Mouse (Mus musculus): ENCODE results near the gene Papola. TPM values are rescaled to one million over a fixed set of nuclear protein-coding genes. Genes with fewer than 3 reads are reported as not detected.

Papola gene
- polyA plus RNA-seq, 1 experiment from 2014 or later, result 167 TPM

DNA sequence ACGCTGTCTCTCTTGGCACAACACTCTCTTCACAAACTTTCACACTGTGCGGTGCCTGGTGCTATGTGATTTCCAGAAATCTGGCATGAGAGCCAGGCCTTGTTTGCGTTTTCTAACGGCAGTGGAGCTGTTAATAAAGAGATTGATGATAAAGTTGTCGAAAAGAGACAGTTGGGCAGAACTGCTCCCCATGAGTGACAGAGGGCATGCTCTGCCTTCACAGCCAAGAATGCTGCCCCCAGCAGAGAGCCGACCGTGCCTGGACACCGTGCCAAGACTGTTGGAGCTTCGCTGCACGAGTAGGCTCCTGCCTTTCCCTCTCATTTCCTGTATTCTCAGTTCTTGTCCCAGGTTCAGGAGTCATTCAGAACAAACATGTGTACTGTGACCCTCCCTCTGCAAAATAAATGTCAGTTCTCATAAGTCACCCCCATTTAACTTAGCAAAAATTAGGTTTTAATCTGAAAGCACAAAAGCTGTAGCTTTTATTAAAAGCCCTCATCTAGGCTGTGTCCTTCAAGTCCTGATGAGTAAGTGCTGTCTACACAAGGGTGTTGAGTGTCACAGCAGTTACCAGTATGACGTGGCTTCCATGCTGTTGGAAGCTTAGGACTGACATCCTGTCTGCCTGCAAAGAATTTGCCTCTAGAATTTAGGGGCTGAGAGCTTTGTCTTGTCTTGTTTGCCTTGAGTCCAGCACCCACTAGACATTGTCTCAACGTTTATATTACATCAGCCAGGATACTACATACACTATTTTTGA is 58.9 kb downstream of the Papola start:
- no peaks in the 10 kb centered on the region for H3K4me1 ChIP-seq (ENCODE audit: control insufficient read depth, insufficient read depth, low read length)
- no peak overlapping the region for H3K4me2 ChIP-seq (ENCODE audit: low read depth, low read length)
- WGBS, result 65% methylated on average over 12 of the region's 12 CpGs
- H3K27ac ChIP-seq (ENCODE audit: low read length), result no peak overlapping the region
- ATAC-seq (ENCODE audit: insufficient read depth, low FRiP score), result no peak
- H3K9me3 ChIP-seq (replicated peaks; ENCODE audit: control insufficient read depth, low read length), result no peaks in the 10 kb centered on the region
- no peaks in the 10 kb centered on the region for H3K27me3 ChIP-seq (ENCODE audit: control insufficient read depth, insufficient read depth, low read length)
- no peak overlapping the region for H3K9ac ChIP-seq (ENCODE audit: low read length)
- H3K36me3 ChIP-seq (ENCODE audit: control insufficient read depth, insufficient read depth, low read length), result peaks cover 5% of the 10 kb centered on the region; the same call in 1 of the 2 replicates
- H3K4me3 ChIP-seq (replicated peaks; ENCODE audit: low read length), result no peak overlapping the region

GRCm38 (mm10) chr12:105844406-105844805 is 59.9 kb downstream of the Papola start:
- H3K27ac ChIP-seq (ENCODE audit: low read length), result no peak overlapping the region
- H3K9me3 ChIP-seq (replicated peaks; ENCODE audit: control insufficient read depth, low read length), result no peaks in the 10 kb centered on the region
- H3K27me3 ChIP-seq (ENCODE audit: control insufficient read depth, insufficient read depth, low read length), result no peaks in the 10 kb centered on the region
- 92% methylated on average over 4 of the region's 4 CpGs for WGBS
- no peak overlapping the region for H3K4me2 ChIP-seq (ENCODE audit: low read depth, low read length)
- no peaks in the 10 kb centered on the region for H3K4me1 ChIP-seq (ENCODE audit: control insufficient read depth, insufficient read depth, low read length)
- H3K9ac ChIP-seq (ENCODE audit: low read length), result no peak overlapping the region
- peaks cover 5% of the 10 kb centered on the region; the same call in 1 of the 2 replicates for H3K36me3 ChIP-seq (ENCODE audit: control insufficient read depth, insufficient read depth, low read length)
- no peak overlapping the region for H3K4me3 ChIP-seq (replicated peaks; ENCODE audit: low read length)
- no peak for ATAC-seq (ENCODE audit: insufficient read depth, low FRiP score)

DNA sequence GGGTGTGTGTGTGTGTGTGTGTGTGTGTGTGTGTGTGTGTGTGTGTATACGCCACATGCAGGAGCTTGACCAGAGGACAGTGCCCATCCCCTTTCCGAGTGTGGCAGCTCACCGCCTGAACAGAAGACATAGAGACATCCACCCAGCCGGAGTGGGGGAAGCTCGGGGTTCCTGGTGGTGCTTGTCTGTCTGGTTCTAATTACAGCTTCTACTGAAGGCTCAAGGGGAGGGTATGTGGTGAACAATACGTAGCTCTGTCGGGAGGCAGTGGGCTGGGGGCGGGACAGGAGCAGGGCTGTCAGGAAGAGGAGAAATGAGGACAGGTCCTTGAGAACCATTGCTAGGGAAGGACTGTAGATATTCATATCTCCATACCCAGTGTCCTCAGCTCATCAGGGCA is 64.6 kb downstream of the Papola start:
- no peak overlapping the region for H3K9ac ChIP-seq (ENCODE audit: low read length)
- no peaks in the 10 kb centered on the region for H3K4me1 ChIP-seq (ENCODE audit: control insufficient read depth, insufficient read depth, low read length)
- no peak overlapping the region for H3K4me3 ChIP-seq (replicated peaks; ENCODE audit: low read length)
- no peaks in the 10 kb centered on the region for H3K36me3 ChIP-seq (ENCODE audit: control insufficient read depth, insufficient read depth, low read length)
- ATAC-seq (ENCODE audit: insufficient read depth, low FRiP score), result no peak
- no peak overlapping the region for H3K27ac ChIP-seq (ENCODE audit: low read length)
- no peaks in the 10 kb centered on the region for H3K9me3 ChIP-seq (replicated peaks; ENCODE audit: control insufficient read depth, low read length)
- no peaks in the 10 kb centered on the region for H3K27me3 ChIP-seq (ENCODE audit: control insufficient read depth, insufficient read depth, low read length)
- WGBS, result 68% methylated on average over 8 of the region's 8 CpGs
- no peak overlapping the region for H3K4me2 ChIP-seq (ENCODE audit: low read depth, low read length)

GRCm38 (mm10) chr12:105850675-105851074 is 66.2 kb downstream of the Papola start:
- no peaks in the 10 kb centered on the region for H3K27me3 ChIP-seq (ENCODE audit: control insufficient read depth, insufficient read depth, low read length)
- no peak for ATAC-seq (ENCODE audit: insufficient read depth, low FRiP score)
- 72% methylated on average over 9 of the region's 9 CpGs for WGBS
- no peak overlapping the region for H3K4me2 ChIP-seq (ENCODE audit: low read depth, low read length)
- H3K4me1 ChIP-seq (ENCODE audit: control insufficient read depth, insufficient read depth, low read length), result no peaks in the 10 kb centered on the region
- no peak overlapping the region for H3K4me3 ChIP-seq (replicated peaks; ENCODE audit: low read length)
- no peak overlapping the region for H3K27ac ChIP-seq (ENCODE audit: low read length)
- H3K36me3 ChIP-seq (ENCODE audit: control insufficient read depth, insufficient read depth, low read length), result no peaks in the 10 kb centered on the region
- no peaks in the 10 kb centered on the region for H3K9me3 ChIP-seq (replicated peaks; ENCODE audit: control insufficient read depth, low read length)
- no peak overlapping the region for H3K9ac ChIP-seq (ENCODE audit: low read length)

DNA sequence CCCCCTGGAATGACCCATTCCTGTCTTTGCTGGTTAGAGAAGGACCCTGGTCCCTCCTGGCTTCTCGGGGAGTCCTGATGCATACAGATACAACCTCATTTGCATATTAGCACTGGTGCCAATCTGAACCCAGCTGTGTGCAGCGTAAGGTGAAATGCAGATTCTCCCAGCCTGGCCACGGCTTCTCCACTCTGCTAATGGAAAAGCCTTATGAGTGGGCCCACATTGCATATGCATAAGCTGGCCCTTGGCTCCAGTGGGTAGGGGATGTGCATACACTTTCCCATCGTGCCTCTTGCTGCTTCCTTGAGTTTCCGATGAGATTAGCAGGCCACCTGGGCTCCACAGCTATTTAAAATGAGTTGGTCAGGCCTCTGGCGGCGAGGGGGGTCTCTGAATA is 68.3 kb downstream of the Papola start:
- no peak overlapping the region for H3K27ac ChIP-seq (ENCODE audit: low read length)
- H3K4me1 ChIP-seq (ENCODE audit: control insufficient read depth, insufficient read depth, low read length), result no peaks in the 10 kb centered on the region
- 65% methylated on average over 7 of the region's 7 CpGs for WGBS
- H3K9me3 ChIP-seq (replicated peaks; ENCODE audit: control insufficient read depth, low read length), result no peaks in the 10 kb centered on the region
- no peak overlapping the region for H3K4me2 ChIP-seq (ENCODE audit: low read depth, low read length)
- no peaks in the 10 kb centered on the region for H3K36me3 ChIP-seq (ENCODE audit: control insufficient read depth, insufficient read depth, low read length)
- no peak for ATAC-seq (ENCODE audit: insufficient read depth, low FRiP score)
- no peaks in the 10 kb centered on the region for H3K27me3 ChIP-seq (ENCODE audit: control insufficient read depth, insufficient read depth, low read length)
- no peak overlapping the region for H3K4me3 ChIP-seq (replicated peaks; ENCODE audit: low read length)
- H3K9ac ChIP-seq (ENCODE audit: low read length), result no peak overlapping the region

DNA sequence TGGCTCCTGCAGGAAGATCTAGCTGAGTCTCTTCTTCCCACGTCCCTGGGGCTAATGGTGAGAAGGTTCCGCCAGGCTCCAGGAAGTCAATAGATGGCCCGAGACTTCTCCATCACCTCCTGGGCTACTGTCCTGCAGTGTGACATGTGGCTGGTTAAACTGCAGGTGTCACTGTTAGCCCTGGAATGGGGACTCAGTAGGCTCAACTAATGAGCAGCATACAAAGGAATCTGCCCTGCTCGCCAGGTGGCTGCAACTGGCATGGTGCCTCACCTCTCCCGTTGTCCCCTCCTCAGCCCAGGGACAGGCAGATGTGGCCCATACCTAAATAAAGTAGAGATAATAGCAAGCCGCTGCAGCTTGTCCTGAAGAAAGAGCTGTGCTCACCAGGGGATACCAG is 70.1 kb downstream of the Papola start:
- ATAC-seq (ENCODE audit: insufficient read depth, low FRiP score), result no peak
- 37% methylated on average over 6 of the region's 6 CpGs for WGBS
- H3K4me1 ChIP-seq (ENCODE audit: control insufficient read depth, insufficient read depth, low read length), result no peaks in the 10 kb centered on the region
- no peak overlapping the region for H3K9ac ChIP-seq (ENCODE audit: low read length)
- no peak overlapping the region for H3K4me3 ChIP-seq (replicated peaks; ENCODE audit: low read length)
- H3K9me3 ChIP-seq (replicated peaks; ENCODE audit: control insufficient read depth, low read length), result no peaks in the 10 kb centered on the region
- H3K36me3 ChIP-seq (ENCODE audit: control insufficient read depth, insufficient read depth, low read length), result no peaks in the 10 kb centered on the region
- no peaks in the 10 kb centered on the region for H3K27me3 ChIP-seq (ENCODE audit: control insufficient read depth, insufficient read depth, low read length)
- no peak overlapping the region for H3K27ac ChIP-seq (ENCODE audit: low read length)
- no peak overlapping the region for H3K4me2 ChIP-seq (ENCODE audit: low read depth, low read length)

- Histone ChIP-seq H3K9ac (ENCODE audit: low read length) (no peak overlapping the region), H3K27me3 (ENCODE audit: control insufficient read depth, insufficient read depth, low read length) (no peaks in the 10 kb centered on the region), H3K9me3 (replicated peaks; ENCODE audit: control insufficient read depth, low read length) (no peaks in the 10 kb centered on the region), H3K27ac (ENCODE audit: low read length) (no peak overlapping the region), H3K4me3 (replicated peaks; ENCODE audit: low read length) (no peak overlapping the region), H3K4me1 (ENCODE audit: control insufficient read depth, insufficient read depth, low read length) (no peaks in the 10 kb centered on the region), H3K4me2 (ENCODE audit: low read depth, low read length) (no peak overlapping the region), H3K36me3 (ENCODE audit: control insufficient read depth, insufficient read depth, low read length) (no peaks in the 10 kb centered on the region)
- 69% methylated on average over 5 of the region's 5 CpGs for WGBS
- no peak for ATAC-seq (ENCODE audit: insufficient read depth, low FRiP score)
These were observed 73.6 kb downstream of the Papola start for GRCm38 (mm10) chr12:105857902-105858640.

GRCm38 (mm10) chr12:105862072-105862471 is 77.6 kb downstream of the Papola start:
- no peaks in the 10 kb centered on the region for H3K27me3 ChIP-seq (ENCODE audit: control insufficient read depth, insufficient read depth, low read length)
- H3K9ac ChIP-seq (ENCODE audit: low read length), result no peak overlapping the region
- H3K9me3 ChIP-seq (replicated peaks; ENCODE audit: control insufficient read depth, low read length), result no peaks in the 10 kb centered on the region
- no peak overlapping the region for H3K27ac ChIP-seq (ENCODE audit: low read length)
- no peak overlapping the region for H3K4me3 ChIP-seq (replicated peaks; ENCODE audit: low read length)
- no peaks in the 10 kb centered on the region for H3K36me3 ChIP-seq (ENCODE audit: control insufficient read depth, insufficient read depth, low read length)
- no peak overlapping the region for H3K4me2 ChIP-seq (ENCODE audit: low read depth, low read length)
- no peaks in the 10 kb centered on the region for H3K4me1 ChIP-seq (ENCODE audit: control insufficient read depth, insufficient read depth, low read length)
- no peak for ATAC-seq (ENCODE audit: insufficient read depth, low FRiP score)
- WGBS, result 77% methylated on average over 6 of the region's 6 CpGs

GRCm38 (mm10) chr12:105862607-105863006 is 78.1 kb downstream of the Papola start:
- H3K9ac ChIP-seq (ENCODE audit: low read length), result no peak overlapping the region
- H3K9me3 ChIP-seq (replicated peaks; ENCODE audit: control insufficient read depth, low read length), result no peaks in the 10 kb centered on the region
- no peaks in the 10 kb centered on the region for H3K36me3 ChIP-seq (ENCODE audit: control insufficient read depth, insufficient read depth, low read length)
- no peaks in the 10 kb centered on the region for H3K27me3 ChIP-seq (ENCODE audit: control insufficient read depth, insufficient read depth, low read length)
- H3K4me1 ChIP-seq (ENCODE audit: control insufficient read depth, insufficient read depth, low read length), result no peaks in the 10 kb centered on the region
- H3K4me3 ChIP-seq (replicated peaks; ENCODE audit: low read length), result no peak overlapping the region
- no peak overlapping the region for H3K27ac ChIP-seq (ENCODE audit: low read length)
- H3K4me2 ChIP-seq (ENCODE audit: low read depth, low read length), result no peak overlapping the region
- no peak for ATAC-seq (ENCODE audit: insufficient read depth, low FRiP score)
- WGBS, result 78% methylated on average over 22 of the region's 22 CpGs

Data from stomach, embryonic 16.5 days (tissue).